Mouse (Mus musculus): ENCODE measurements around the gene Qrich1.
"Not testable (repeated sequence)": the region's sequence is repeated elsewhere in the genome, so short reads cannot be mapped to it uniquely, and the experiment has no call there.

Qrich1 gene

DNA sequence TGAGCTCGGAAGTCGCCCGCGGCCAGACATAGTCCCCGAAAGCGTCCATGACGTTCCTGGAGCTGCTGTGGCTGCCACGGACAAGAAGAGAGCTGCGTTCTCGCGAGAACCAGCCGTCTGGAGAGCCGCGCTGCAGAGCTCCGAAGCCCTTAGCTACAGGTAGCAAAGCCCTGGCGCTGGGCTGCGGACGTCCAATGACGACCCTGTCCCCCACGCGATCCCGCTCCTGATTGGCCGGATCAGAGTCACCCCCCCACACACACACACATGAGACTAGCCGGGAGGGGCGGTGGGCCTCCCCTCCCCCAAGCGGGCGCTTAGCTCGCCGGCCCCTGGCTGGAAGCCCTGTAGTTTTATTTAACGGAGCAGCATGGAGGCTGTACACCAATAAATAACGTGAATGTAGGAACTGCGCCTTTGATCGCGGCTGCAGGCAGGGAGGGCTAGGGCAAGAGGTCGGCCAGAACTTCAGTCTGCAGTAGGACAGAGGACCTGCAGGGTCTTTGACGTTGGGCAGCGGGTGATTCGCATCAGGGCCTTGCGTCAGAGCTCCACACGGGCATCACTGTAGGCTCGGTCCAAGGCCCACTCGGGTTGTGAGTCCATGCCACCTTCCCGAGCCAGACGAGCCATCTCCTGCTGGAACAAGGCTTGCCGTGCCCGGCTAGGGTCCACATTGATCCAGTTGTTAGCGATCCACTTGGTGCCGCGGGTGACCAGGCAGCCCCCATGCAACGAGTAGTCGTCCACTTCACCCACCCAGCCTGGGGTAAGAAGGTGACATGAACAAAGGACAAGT is 62.1 kb downstream of the Qrich1 start, which contains the start of gene Wdr6:
TSS of gene Wdr6 (minus strand) at position 195 of the 799 bp plus-strand sequence.
- ChIA-PET POLR2A (interaction anchor here (0.6 to 9.0 kb wide), 102 partner anchors 8 to 1295 kb away, joined by 3 to 184 read pairs (median 4); partner anchors contain the start of genes Ndufaf3 (in 4 of the 4), Dalrd3 (in 3 of the 4), Impdh2 (in 3 of the 4) and Qrich1 (in 3 of the 4)), CTCF (interaction anchor here (0.6 to 2.5 kb wide), 18 partner anchors 9 to 943 kb away, joined by 3 to 17 read pairs (median 4); partner anchors contain the start of genes Dalrd3 (in 2 of the 4), Impdh2 (in 1 of the 4), Ndufaf3 (in 1 of the 4) and Usp19 (in 1 of the 4))

DNA sequence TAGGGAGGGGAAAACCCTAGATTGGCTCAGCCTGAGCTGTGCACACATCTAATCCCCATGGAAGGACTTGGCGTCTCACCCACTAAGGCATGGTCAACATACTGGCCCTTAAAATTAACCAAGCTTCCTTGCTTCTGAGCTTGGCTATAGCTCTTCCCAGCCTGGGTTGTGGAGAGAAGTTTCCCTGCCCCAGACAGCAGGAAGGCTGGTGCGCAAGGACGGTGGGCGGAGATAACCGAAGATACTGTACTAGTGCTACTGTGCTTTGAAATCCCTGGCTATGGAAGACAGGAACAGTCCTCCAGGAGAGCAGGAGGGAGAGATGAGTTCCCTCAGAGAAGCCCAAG is 62.7 kb downstream of the Qrich1 start:
- CTCF ChIA-PET = interaction anchor here (0.6 to 2.5 kb wide), 12 partner anchors 8 to 944 kb away, joined by 3 to 17 read pairs (median 4); partner anchors contain the start of genes Dalrd3 (in 2 of the 4) and Ndufaf3 (in 1 of the 4)
- POLR2A ChIA-PET = interaction anchor here (0.6 to 9.0 kb wide), 61 partner anchors 8 to 412 kb away, joined by 3 to 184 read pairs (median 5); partner anchors contain the start of genes Ndufaf3 (in 4 of the 4), Dalrd3 (in 3 of the 4), Gpx1 (in 2 of the 4) and Impdh2 (in 2 of the 4)

DNA sequence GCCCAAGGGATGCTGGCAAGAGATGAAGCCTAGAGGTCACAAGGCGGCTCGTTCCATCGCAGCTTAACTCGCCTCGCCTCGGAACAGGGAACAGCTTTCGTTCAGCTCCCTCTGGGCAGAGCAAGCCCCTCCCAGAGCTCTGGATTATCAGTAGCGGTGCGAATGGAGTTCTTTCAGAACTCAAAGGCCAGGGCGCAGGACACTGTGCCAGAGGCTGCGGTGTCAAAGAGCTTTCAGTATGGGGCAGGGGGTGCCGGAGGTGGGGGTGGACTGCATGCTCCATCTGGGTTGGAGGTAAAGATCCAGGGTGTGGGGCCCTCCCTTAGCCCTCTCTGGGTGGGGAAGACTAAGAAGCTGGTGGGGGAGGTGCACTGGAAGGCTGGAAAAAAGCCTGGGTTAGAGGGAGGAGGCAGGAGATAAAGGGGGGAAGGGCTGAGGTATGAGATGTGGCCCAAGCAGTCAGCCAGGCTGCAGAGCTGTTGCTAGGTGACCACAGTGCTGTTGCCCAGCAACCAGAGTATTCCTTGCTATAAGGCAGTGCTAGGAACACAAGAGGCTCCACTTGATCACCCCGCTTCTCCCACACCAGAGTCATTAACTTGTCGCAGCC is 71.1 kb downstream of the Qrich1 start:
- POLR2A ChIA-PET = interaction anchor here (0.6 to 8.5 kb wide), 40 partner anchors 8 to 363 kb away, joined by 3 to 113 read pairs (median 4); partner anchors contain the start of genes Wdr6 (in 4 of the 4), Dalrd3 (in 3 of the 4), Ndufaf3 (in 3 of the 4) and Impdh2 (in 2 of the 4)
- CTCF ChIA-PET = interaction anchor here (0.5 to 3.3 kb wide), 11 partner anchors 9 to 324 kb away, joined by 3 to 21 read pairs (median 5); partner anchors contain the start of genes Dalrd3 (in 2 of the 4), Wdr6 (in 2 of the 4), Dag1 (in 1 of the 4) and Ndufaf3 (in 1 of the 4)

DNA sequence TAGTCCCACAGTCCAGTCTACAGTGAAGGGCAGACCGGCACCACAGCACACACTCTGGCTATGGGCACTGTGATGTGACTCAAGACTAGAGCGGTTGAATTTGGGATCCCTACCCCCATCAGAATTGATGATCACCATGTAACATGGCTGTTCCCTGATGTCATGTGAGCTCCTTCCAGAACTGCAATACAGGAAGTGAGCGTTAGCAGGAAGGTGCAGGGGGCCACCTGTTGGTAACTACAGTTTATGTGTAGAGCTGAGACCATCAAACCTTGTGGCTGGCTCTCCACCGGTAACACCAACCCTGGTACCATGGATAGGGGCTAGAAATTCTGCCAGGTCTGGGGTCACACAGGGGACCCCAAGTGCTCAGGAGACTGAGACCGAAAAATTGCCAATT is 72.6 kb downstream of the Qrich1 start:
- CTCF ChIA-PET = interaction anchor here (0.7 to 3.3 kb wide), 8 partner anchors 10 to 22 kb away, joined by 3 to 21 read pairs (median 4); partner anchors contain the start of genes Ndufaf3 (in 1 of the 4) and Wdr6 (in 1 of the 4)
- POLR2A ChIA-PET = interaction anchor here (0.9 to 8.5 kb wide), 19 partner anchors 8 to 83 kb away, joined by 3 to 113 read pairs (median 5); partner anchors contain the start of genes Wdr6 (in 3 of the 4), Dalrd3 (in 2 of the 4), Arih2 (in 1 of the 4) and Impdh2 (in 1 of the 4)

DNA sequence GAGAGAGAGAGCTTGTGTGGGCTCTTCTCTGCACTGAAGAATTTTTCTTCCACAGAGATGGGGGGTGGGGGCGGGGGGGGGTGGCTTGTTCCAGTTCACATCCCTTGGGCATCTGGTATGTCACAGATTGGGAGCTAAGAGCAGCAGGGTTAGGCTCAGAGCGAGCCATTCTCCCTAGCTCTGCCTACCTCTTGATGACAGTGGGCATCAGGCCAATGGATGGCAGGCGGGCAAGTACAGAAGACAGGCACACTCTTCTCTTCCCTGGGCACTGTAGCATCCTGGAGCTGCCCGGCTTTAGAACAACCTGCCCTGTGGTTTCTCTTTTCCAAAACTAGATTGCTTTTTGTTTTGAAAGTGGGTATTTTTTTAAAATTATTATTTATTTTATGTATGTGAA is 74.9 kb downstream of the Qrich1 start:
- ChIA-PET CTCF (interaction anchor here in 2 of 4 experiments (0.6 to 1.3 kb wide), 3 partner anchors 8 to 22 kb away, joined by 3 read pairs; partner anchors contain the start of genes Dalrd3 (in 1 of the 2) and Wdr6 (in 1 of the 2)), POLR2A (interaction anchor here in 3 of 4 experiments (1.0 to 8.5 kb wide), 12 partner anchors 12 to 75 kb away, joined by 3 to 113 read pairs (median 5); partner anchors contain the start of genes Wdr6 (in 3 of the 3), Ndufaf3 (in 2 of the 3), Dalrd3 (in 1 of the 3) and Impdh2 (in 1 of the 3))

DNA sequence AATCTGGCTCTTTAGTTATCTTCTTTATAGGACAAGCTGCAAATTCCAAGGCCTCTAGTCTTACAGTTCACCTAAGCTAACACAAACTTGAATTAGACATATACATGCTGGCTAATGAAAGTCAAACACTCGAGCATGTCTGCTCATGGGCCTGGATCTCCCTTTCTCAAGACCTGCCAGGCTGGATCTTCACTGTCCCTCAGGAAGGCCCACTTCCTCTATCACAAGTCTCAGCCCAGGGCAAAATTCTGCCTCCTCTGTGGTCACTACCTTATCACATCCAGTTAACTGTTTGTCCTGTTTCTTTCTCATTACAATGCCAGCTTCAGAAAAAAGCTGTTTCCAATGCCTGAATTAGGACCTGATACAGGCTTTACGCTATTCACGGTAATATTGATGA is 77.7 kb downstream of the Qrich1 start:
- POLR2A ChIA-PET = interaction anchor here in 2 of 4 experiments (1.0 to 1.4 kb wide), 4 partner anchors 9 to 21 kb away, joined by 3 to 4 read pairs (median 4); partner anchors contain the start of gene Wdr6 (in 1 of the 2)
- CTCF ChIA-PET = no interaction called here

DNA sequence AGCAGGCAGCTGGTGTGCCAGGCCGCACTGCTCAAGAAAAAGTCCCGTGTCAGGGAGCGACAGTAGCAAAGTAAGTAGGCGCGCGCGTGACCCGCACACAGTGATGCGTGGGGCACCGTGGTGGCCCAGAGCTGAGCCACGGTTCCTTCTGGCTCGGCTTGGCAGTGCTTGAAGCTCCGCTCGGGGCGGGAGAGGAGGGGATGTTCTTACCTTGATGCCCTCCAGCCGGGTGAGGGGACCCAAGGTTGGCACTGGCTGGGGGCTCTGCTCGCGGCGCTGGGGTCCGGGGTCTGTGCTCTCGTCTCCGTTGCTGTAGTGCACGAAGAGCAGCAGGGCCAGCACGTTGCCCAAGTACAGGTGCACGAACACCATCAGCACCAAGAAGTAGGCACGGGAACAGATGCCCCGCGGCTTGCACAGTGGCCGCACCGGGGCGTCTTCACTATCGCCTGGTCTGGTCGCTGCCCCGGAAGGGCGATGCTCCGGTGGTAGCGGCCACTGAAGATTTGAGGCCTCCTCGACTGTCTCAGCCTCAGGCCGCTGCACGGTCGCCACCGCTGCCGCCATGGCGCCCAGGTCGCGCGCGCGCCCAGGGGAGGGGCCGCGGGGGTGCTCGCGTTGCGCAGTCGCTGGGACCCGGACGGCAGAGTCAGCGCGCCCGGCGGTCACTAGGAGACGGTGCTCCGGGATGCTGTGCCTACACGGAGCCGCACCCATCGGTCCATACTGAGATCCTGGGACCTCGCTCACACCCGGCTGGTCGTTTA is 80.6 kb downstream of the Qrich1 start, which contains the start of gene P4htm:
TSS of gene P4htm (minus strand) at position 670 of the 767 bp plus-strand sequence.
- POLR2A ChIA-PET = interaction anchor here (0.5 to 4.8 kb wide), 29 partner anchors 9 to 189 kb away, joined by 3 to 38 read pairs (median 4); partner anchors contain the start of genes Wdr6 (in 3 of the 4), Dalrd3 (in 2 of the 4), Arih2 (in 1 of the 4) and Impdh2 (in 1 of the 4)
- CTCF ChIA-PET = interaction anchor here in 3 of 4 experiments (0.6 to 1.4 kb wide), 4 partner anchors 15 to 145 kb away, joined by 3 to 6 read pairs (median 3); partner anchors contain the start of gene Dalrd3 (in 1 of the 3)

DNA sequence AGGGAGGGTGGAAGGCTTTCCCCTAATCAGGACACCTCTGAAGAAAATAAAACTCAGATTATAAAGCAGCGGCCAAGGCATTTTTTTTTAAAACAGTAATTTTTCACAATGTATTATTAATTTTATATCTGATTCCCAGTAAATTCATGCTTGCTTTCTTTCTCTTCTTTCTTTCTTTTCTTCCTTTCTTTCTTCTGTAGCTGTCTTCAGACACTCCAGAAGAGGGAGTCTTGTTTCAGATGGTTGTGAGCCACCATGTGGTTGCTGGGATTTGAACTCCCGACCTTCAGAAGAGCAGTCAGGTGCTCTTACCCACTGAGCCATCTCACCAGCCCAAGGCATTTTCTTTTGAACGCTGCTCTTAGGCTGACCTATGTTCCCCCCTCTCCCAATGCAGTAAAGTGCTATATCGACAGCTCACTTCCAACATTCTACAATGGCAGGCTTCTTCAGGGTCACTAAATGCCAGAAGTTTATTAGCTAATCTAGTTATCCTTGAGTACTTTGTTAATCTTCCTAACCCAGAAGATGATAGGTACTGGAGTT is 82.5 kb downstream of the Qrich1 start:
- CTCF ChIA-PET = no interaction called here
- POLR2A ChIA-PET = interaction anchor here (0.5 to 4.8 kb wide), 12 partner anchors 11 to 65 kb away, joined by 3 to 38 read pairs (median 3); partner anchors contain the start of gene Wdr6 (in 3 of the 4)

DNA sequence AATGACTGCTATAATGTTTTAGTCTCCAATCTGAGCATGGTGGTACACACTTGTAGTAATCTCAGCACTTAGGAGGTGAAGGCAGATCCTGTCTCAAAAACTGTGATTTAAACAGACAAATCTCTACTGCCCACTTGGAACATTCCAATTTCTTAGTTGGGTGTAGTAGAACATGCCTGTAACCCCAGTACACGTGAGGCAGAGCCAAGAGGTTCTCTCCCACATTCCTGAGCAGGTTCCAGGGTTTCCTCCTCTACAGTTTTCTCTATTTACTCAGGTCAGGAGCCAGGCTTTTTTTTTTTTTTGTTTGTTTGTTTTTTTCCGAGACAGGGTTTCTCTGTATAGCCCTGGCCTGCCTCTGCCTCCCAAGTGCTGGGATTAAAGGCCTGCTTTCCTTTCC is 83.4 kb downstream of the Qrich1 start:
- CTCF ChIA-PET = no interaction called here
- POLR2A ChIA-PET = interaction anchor here in 2 of 4 experiments (1.0 to 4.8 kb wide), 6 partner anchors 13 to 43 kb away, joined by 3 to 38 read pairs (median 4); partner anchors contain the start of gene Wdr6 (in 1 of the 2)

DNA sequence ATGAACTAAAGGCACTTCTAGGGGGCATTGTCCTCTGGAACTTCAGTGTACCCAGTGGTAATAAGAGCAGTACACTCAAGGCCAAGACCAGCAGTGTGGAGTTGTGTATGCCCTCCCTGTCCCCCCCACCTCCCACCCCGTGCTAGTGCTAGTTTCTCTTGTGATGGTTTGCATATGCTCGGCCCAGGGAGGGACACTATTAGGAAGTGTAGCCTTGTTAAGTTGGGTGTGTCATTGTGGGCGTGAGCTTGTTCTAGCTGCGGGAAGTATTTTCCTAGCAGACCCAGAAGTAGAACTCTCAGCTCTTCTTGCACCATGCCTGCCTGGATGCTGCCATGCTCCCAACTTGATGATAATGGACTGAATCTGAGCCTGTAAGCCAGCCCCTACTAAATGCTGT is 85.4 kb downstream of the Qrich1 start:
- POLR2A ChIA-PET = interaction anchor here in 3 of 4 experiments (0.5 to 3.4 kb wide), 12 partner anchors 11 to 107 kb away, joined by 3 to 25 read pairs (median 3); partner anchors contain the start of gene Wdr6 (in 1 of the 3)

DNA sequence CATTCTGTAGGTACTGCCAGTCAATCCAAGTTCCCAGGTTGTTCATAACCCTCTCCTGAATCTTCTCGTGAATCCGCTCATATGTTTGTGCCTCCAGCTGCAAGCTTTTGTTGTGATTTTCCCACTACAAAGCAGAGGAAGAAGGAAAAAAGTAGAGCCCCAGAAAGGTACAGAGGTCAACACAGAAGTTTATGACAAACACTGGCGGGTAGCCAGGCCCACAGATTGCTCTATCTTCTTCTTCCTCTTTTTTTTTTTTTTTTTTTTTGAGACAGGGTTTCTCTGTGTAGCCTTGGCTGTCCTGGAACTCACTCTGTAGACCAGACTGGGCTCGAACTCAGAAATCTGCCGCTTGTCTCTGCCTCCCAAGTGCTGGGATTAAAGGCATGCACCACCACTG is 91.3 kb downstream of the Qrich1 start:
- POLR2A ChIA-PET = interaction anchor here in 2 of 4 experiments (0.7 to 1.5 kb wide), 4 partner anchors 25 to 315 kb away, joined by 3 to 8 read pairs (median 6); no protein-coding TSS in a partner anchor
- CTCF ChIA-PET = not testable (repeated sequence)

More for the DNA sequence above, 85.4 kb downstream of the Qrich1 start:
- CTCF ChIA-PET = interaction anchor here in 3 of 4 experiments (0.6 to 0.7 kb wide), 3 partner anchors 72 to 875 kb away, joined by 3 to 11 read pairs (median 5); no protein-coding TSS in a partner anchor

DNA sequence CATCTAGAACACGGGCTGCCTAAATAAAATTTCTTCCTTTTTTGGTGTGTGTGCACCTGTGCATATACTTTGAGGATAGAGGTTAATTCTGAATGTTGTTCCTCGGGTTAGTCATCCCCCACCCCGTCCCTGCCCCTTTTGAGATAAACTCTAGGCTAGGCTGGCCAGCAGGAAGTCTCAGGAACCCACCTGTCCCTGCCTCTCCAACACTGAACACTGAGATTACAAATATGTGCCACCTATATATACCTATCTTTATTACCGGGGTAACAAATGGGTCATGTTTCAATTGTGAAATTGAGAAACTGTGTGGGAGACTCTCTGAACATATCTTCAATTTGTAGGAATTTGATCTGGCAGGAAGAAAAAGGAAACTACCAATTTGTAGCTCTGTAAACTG is 92.3 kb downstream of the Qrich1 start:
- CTCF ChIA-PET = interaction anchor here in 2 of 4 experiments (0.6 to 1.6 kb wide), 2 partner anchors 31 to 1696 kb away, joined by 3 read pairs; partner anchors contain the start of genes Elp6 (in 1 of the 2) and Wdr6 (in 1 of the 2)
- POLR2A ChIA-PET = interaction anchor here in 2 of 4 experiments (1.5 to 3.3 kb wide), 3 partner anchors 12 to 35 kb away, joined by 6 to 9 read pairs (median 8); partner anchors contain the start of gene P4htm (in 1 of the 2)
